Mouse (Mus musculus) MEL (cell line): Measurements from ENCODE around the gene Mpzl3. TPM values are rescaled to one million over a fixed set of nuclear protein-coding genes. Genes with fewer than 3 reads are reported as not detected.

Source experiments
- DNase-seq: peaks from one replicate; pipeline ENCODE4 v3.0.0; 2011; ENCODE audit warnings: low read depth, low spot score
- H3K27ac ChIP-seq: 2 replicates; pipeline ENCODE4 v1.5.1; 2012; ENCODE audit warnings: low read depth, mild to moderate bottlenecking, control low read depth, low read length, moderate library complexity; ENCODE audit not compliant: control insufficient read depth
- H3K27me3 ChIP-seq, 2 experiments: fragments of 150-350 bp in 1 of 2; sonication (generic) in 1 of 2; 2 replicates each; pipeline ENCODE4 v1.6.1; 2012; ENCODE audit warnings: low read length in 2 of 2, mild to moderate bottlenecking in 2 of 2, improper control_type of control experiment in 1 of 2, moderate library complexity in 1 of 2; ENCODE audit not compliant: insufficient read depth in 2 of 2, control insufficient read depth in 1 of 2
- H3K36me3 ChIP-seq, 2 experiments: 2 replicates each; pipeline ENCODE4 v1.6.1; 2012 to 2014; ENCODE audit warnings: low read length in 2 of 2, improper control_type of control experiment in 1 of 2, inconsistent platforms in 1 of 2, mild to moderate bottlenecking in 1 of 2; ENCODE audit not compliant: insufficient read depth in 2 of 2, control insufficient read depth in 1 of 2
- H3K4me1 ChIP-seq, 2 experiments: fragments of 150-350 bp in 1 of 2; sonication (generic) in 1 of 2; 2 replicates each; pipeline ENCODE4 v1.6.1; 2012; ENCODE audit warnings: low read length in 2 of 2, improper control_type of control experiment in 1 of 2, mild to moderate bottlenecking in 1 of 2; ENCODE audit not compliant: insufficient read depth in 2 of 2, control insufficient read depth in 1 of 2
- H3K4me3 ChIP-seq, 2 experiments: fragments of 150-350 bp in 1 of 2; sonication (generic) in 1 of 2; 2 replicates each; pipeline ENCODE4 v1.5.1; 2012; ENCODE audit warnings: low read depth in 2 of 2, low read length in 2 of 2, mild to moderate bottlenecking in 2 of 2, moderate library complexity in 2 of 2, control low read depth in 1 of 2, improper control_type of control experiment in 1 of 2; ENCODE audit not compliant: control insufficient read depth in 1 of 2, insufficient read depth in 1 of 2
- H3K79me2 ChIP-seq: 2 replicates; pipeline ENCODE4 v1.6.1; 2012; ENCODE audit warnings: mild to moderate bottlenecking, low read length, moderate library complexity; ENCODE audit not compliant: control insufficient read depth, poor library complexity, insufficient read depth
- H3K9ac ChIP-seq: 2 replicates; pipeline ENCODE4 v1.6.1; 2012; ENCODE audit warnings: low read depth, mild to moderate bottlenecking, control low read depth, low read length, moderate library complexity; ENCODE audit not compliant: control insufficient read depth, poor library complexity, severe bottlenecking
- H3K9me3 ChIP-seq: fragments of 150-350 bp; sonication (generic); replicated peaks from 2 replicates; pipeline ENCODE4 v1.6.1; 2012; ENCODE audit warnings: mild to moderate bottlenecking, low read length, improper control_type of control experiment, moderate library complexity; ENCODE audit not compliant: insufficient read depth
- CHD1 ChIP-seq: IDR thresholded peaks from 2 replicates; pipeline ENCODE4 v1.6.1; 2012; ENCODE audit warnings: low read depth, mild to moderate bottlenecking, inconsistent platforms, low read length, improper control_type of control experiment
- CHD2 ChIP-seq: IDR thresholded peaks from 2 replicates; pipeline ENCODE4 v1.6.1; 2011; ENCODE audit warnings: low read length, improper control_type of control experiment
- CTCF ChIP-seq, 3 experiments: IDR thresholded peaks in 2 of 3; conservative IDR thresholded peaks in 1 of 3; 2 replicates each; pipeline ENCODE4 v1.5.1; 2011 to 2012; ENCODE audit warnings: low read length in 3 of 3, low read depth in 2 of 3, mild to moderate bottlenecking in 2 of 3, improper control_type of control experiment in 1 of 3, inconsistent platforms in 1 of 3, mixed read lengths in 1 of 3, moderate library complexity in 1 of 3; ENCODE audit not compliant: control insufficient read depth in 1 of 3, insufficient read depth in 1 of 3, poor library complexity in 1 of 3, severe bottlenecking in 1 of 3
- EP300 ChIP-seq, 2 experiments: IDR thresholded peaks; 2 replicates each; pipeline ENCODE4 v1.6.1; 2011; ENCODE audit warnings: improper control_type of control experiment in 2 of 2, low read length in 2 of 2, low read depth in 1 of 2, mild to moderate bottlenecking in 1 of 2
- GABPA ChIP-seq: IDR thresholded peaks from 2 replicates; pipeline ENCODE4 v1.6.1; 2012; ENCODE audit warnings: low read depth, mild to moderate bottlenecking, inconsistent platforms, low read length, improper control_type of control experiment, moderate library complexity
- GATA1 ChIP-seq: IDR thresholded peaks from 2 replicates; pipeline ENCODE4 v1.6.1; 2011; ENCODE audit warnings: low read depth, low read length, improper control_type of control experiment
- HCFC1 ChIP-seq: IDR thresholded peaks from 2 replicates; pipeline ENCODE4 v1.6.1; 2012; ENCODE audit warnings: low read depth, mild to moderate bottlenecking, inconsistent platforms, low read length, improper control_type of control experiment, moderate library complexity
- JUND ChIP-seq: IDR thresholded peaks from 2 replicates; pipeline ENCODE4 v1.6.1; 2011; ENCODE audit warnings: low read depth, mild to moderate bottlenecking, improper control_type of control experiment, low read length
- MAX ChIP-seq: IDR thresholded peaks from 2 replicates; pipeline ENCODE4 v1.6.1; 2011; ENCODE audit warnings: low read length, improper control_type of control experiment
- MEF2A ChIP-seq: IDR thresholded peaks from 2 replicates; pipeline ENCODE4 v1.6.1; 2014; ENCODE audit warnings: low read depth, mild to moderate bottlenecking, inconsistent platforms, low read length, improper control_type of control experiment; ENCODE audit not compliant: poor library complexity, insufficient replicate concordance, severe bottlenecking; ENCODE audit errors: extremely low read depth
- MXI1 ChIP-seq: IDR thresholded peaks from 2 replicates; pipeline ENCODE4 v1.6.1; 2011; ENCODE audit warnings: mild to moderate bottlenecking, low read depth, low read length, improper control_type of control experiment
- MYB ChIP-seq: IDR thresholded peaks from 2 replicates; pipeline ENCODE4 v1.6.1; 2011; ENCODE audit warnings: mild to moderate bottlenecking, low read depth, low read length, improper control_type of control experiment
- MYC ChIP-seq: IDR thresholded peaks from 2 replicates; pipeline ENCODE4 v1.6.1; 2011; ENCODE audit warnings: low read depth, mild to moderate bottlenecking, low read length, improper control_type of control experiment, moderate library complexity
- POLR2A ChIP-seq, 2 experiments: IDR thresholded peaks; 2 replicates each; pipeline ENCODE4 v1.6.1; 2011 to 2012; ENCODE audit warnings: low read length in 2 of 2, mild to moderate bottlenecking in 2 of 2, control low read depth in 1 of 2, improper control_type of control experiment in 1 of 2, low read depth in 1 of 2, moderate library complexity in 1 of 2; ENCODE audit not compliant: control insufficient read depth in 1 of 2, insufficient read depth in 1 of 2, poor library complexity in 1 of 2
- POLR2AphosphoS2 ChIP-seq: IDR thresholded peaks from 2 replicates; pipeline ENCODE4 v1.6.1; 2011; ENCODE audit warnings: low read length, improper control_type of control experiment
- POLR2AphosphoS5 ChIP-seq: IDR thresholded peaks from 2 replicates; pipeline ENCODE4 v1.6.1; 2012; ENCODE audit warnings: low read depth, borderline replicate concordance, mild to moderate bottlenecking, inconsistent platforms, low read length, moderate library complexity, mixed read lengths
- RAD21 ChIP-seq: IDR thresholded peaks from 2 replicates; pipeline ENCODE4 v1.6.1; 2011; ENCODE audit warnings: mild to moderate bottlenecking, low read depth, low read length, improper control_type of control experiment
- SIN3A ChIP-seq: IDR thresholded peaks from 2 replicates; pipeline ENCODE4 v1.6.1; 2012; ENCODE audit warnings: low read length, improper control_type of control experiment, inconsistent platforms
- SMC3 ChIP-seq: IDR thresholded peaks from 2 replicates; pipeline ENCODE4 v1.6.1; 2011; ENCODE audit warnings: low read depth, low read length, improper control_type of control experiment
- TBP ChIP-seq: IDR thresholded peaks from 2 replicates; pipeline ENCODE4 v1.8.0; 2011; ENCODE audit warnings: low read depth, low read length, improper control_type of control experiment
- TCF12 ChIP-seq: IDR thresholded peaks from 2 replicates; pipeline ENCODE4 v1.6.1; 2014; ENCODE audit warnings: low read depth, mild to moderate bottlenecking, inconsistent platforms, low read length, improper control_type of control experiment, moderate library complexity
- UBTF ChIP-seq: IDR thresholded peaks from 2 replicates; pipeline ENCODE4 v1.6.1; 2012; ENCODE audit warnings: low read depth, mild to moderate bottlenecking, inconsistent platforms, low read length, improper control_type of control experiment, moderate library complexity, borderline replicate concordance; ENCODE audit not compliant: insufficient read depth
- ZC3H11A ChIP-seq: IDR thresholded peaks from 2 replicates; pipeline ENCODE4 v1.6.1; 2012; ENCODE audit warnings: low read depth, mild to moderate bottlenecking, inconsistent platforms, low read length, improper control_type of control experiment
- ZKSCAN1 ChIP-seq: IDR thresholded peaks from 2 replicates; pipeline ENCODE4 v1.6.1; 2012; ENCODE audit warnings: low read depth, mild to moderate bottlenecking, inconsistent platforms, low read length, improper control_type of control experiment, moderate library complexity
- ZNF384 ChIP-seq: IDR thresholded peaks from 2 replicates; pipeline ENCODE4 v1.6.1; 2012; ENCODE audit warnings: low read depth, mild to moderate bottlenecking, inconsistent platforms, low read length, improper control_type of control experiment
- polyA plus RNA-seq, 2 experiments: library from polyadenylated mRNA; stranded (reverse) in 1 of 2; unstranded in 1 of 2; fragments of >175 nt in 1 of 2; fragments of >200 nt in 1 of 2; gene quantifications; 2 replicates each; pipeline versions ENCODE4 v1.2.1 to v1.2.4; 2012; ENCODE audit warnings: low replicate concordance in 2 of 2, low read depth in 1 of 2; ENCODE audit not compliant: insufficient read length in 2 of 2, insufficient read depth in 1 of 2, missing spikeins in 1 of 2
- total RNA-seq: library from RNA; depleted of rRNA; stranded (reverse); fragments of 300-350 nt; gene quantifications from 2 replicates; pipeline ENCODE4 v1.2.3, GENCODE M21; 2012

The Mpzl3 gene
- total and polyA plus RNA-seq, 3 experiments = not detected

GRCm38 (mm10) chr9:45121001-45121400, 66.0 kb downstream of the Mpzl3 start:
- TF ChIP-seq MEF2A (no peak), CHD2 (no peak), CTCF (IDR thresholded peaks at IDR 0.05 in 2 of 3, conservative IDR thresholded peaks at IDR 0.05 in 1 of 3; ENCODE audit: control insufficient read depth in 1 of 3, insufficient read depth in 1 of 3, low read depth in 2 of 3, low read length in 3 of 3, poor library complexity in 1 of 3, severe bottlenecking in 1 of 3) (no peak), ZKSCAN1 (no peak), MAX (no peak), GABPA (no peak), ZNF384 (no peak), EP300 (IDR thresholded peaks at IDR 0.05; ENCODE audit: low read depth in 1 of 2, low read length in 2 of 2) (no peak), CHD1 (no peak), POLR2AphosphoS2 (no peak), MYC (no peak), GATA1 (no peak), JUND (no peak), MYB (no peak), POLR2AphosphoS5 (no peak), MXI1 (no peak), UBTF (no peak), RAD21 (no peak), POLR2A (IDR thresholded peaks at IDR 0.05; ENCODE audit: control insufficient read depth in 1 of 2, insufficient read depth in 1 of 2, low read depth in 1 of 2, low read length in 2 of 2, poor library complexity in 1 of 2) (no peak), TBP (no peak)
- peaks cover 0 to 4% of the 10 kb centered on the region in 2 experiments; a peak in 2 of 4 replicates for H3K4me1 ChIP-seq
- H3K9me3 ChIP-seq = no peaks in the 10 kb centered on the region
- DNase-seq = no peak
- no peak overlapping the region for H3K27ac ChIP-seq
- no peak overlapping the region for H3K9ac ChIP-seq
- H3K79me2 ChIP-seq = no peaks in the 10 kb centered on the region
- H3K4me3 ChIP-seq = no peak overlapping the region
- peaks cover 0 to 2% of the 10 kb centered on the region in 2 experiments; a peak in 2 of 4 replicates for H3K36me3 ChIP-seq
- peaks cover 3 to 4% of the 10 kb centered on the region in 2 experiments; a peak in 3 of 4 replicates for H3K27me3 ChIP-seq

- peak overlapping the region; percentile 33 to 35; a peak in 2 of 4 replicates for H3K4me3 ChIP-seq
- H3K9me3 ChIP-seq = no peaks in the 10 kb centered on the region
- no peak overlapping the region for H3K27ac ChIP-seq
- peaks cover 0 to 2% of the 10 kb centered on the region in 2 experiments; a peak in 2 of 4 replicates for H3K36me3 ChIP-seq
- DNase-seq = peak; percentile 89
- peaks cover 0 to 4% of the 10 kb centered on the region in 2 experiments; a peak in 2 of 4 replicates for H3K4me1 ChIP-seq
- H3K79me2 ChIP-seq = no peaks in the 10 kb centered on the region
- H3K9ac ChIP-seq = peak overlapping the region; percentile 49
- TF ChIP-seq MYC (peak; percentile 93), MXI1 (peak; percentile 81), HCFC1 (no peak), POLR2A (IDR thresholded peaks at IDR 0.05; ENCODE audit: control insufficient read depth in 1 of 2, insufficient read depth in 1 of 2, low read depth in 1 of 2, low read length in 2 of 2, poor library complexity in 1 of 2) (no peak), MYB (no peak), SIN3A (peak; percentile 32; the same call in 1 of the 2 replicates), TCF12 (peak; percentile 15; the same call in 1 of the 2 replicates), ZC3H11A (peak; percentile 82), RAD21 (peak; percentile 89), CTCF (IDR thresholded peaks at IDR 0.05 in 2 of 3, conservative IDR thresholded peaks at IDR 0.05 in 1 of 3; ENCODE audit: control insufficient read depth in 1 of 3, insufficient read depth in 1 of 3, low read depth in 2 of 3, low read length in 3 of 3, poor library complexity in 1 of 3, severe bottlenecking in 1 of 3) (peak; percentile 89 to 90 (median 89)), MAX (peak; percentile 71), EP300 (IDR thresholded peaks at IDR 0.05; ENCODE audit: low read depth in 1 of 2, low read length in 2 of 2) (0 out of 4 replicates have a peak, but pooled peaks of 1 of the 2 experiments have one; percentile 3), SMC3 (peak; percentile 93)
- TF ChIP-seq, all 39 proteins: peak for 10
- H3K27me3 ChIP-seq = peaks cover 0 to 2% of the 10 kb centered on the region in 2 experiments; a peak in 3 of 4 replicates
Measured at GRCm38 (mm10) chr9:45121769-45122168, 66.8 kb downstream of the Mpzl3 start.
